In genomic region chr3:87919336-87920108, GRCm38 (mm10) we compare ENCODE assay signal across 1 mouse cellular context.
TF ChIP-seq lines count a peak whose summit lies in the region.

Gene Mrpl24, plus strand, starts transcription at chr3:87919506.

TF ChIP-seq in CH12.LX, 34 proteins besides CTCF, POLR2A, EP300 and RAD21 (continued from another document):
- TF ChIP-seq MEF2A (IDR thresholded peaks at IDR 0.05; ENCODE audit: borderline replicate concordance, low read depth, low read length) (0 out of 2 replicates have a peak, but pooled peaks have one; percentile 27), CHD1 (IDR thresholded peaks at IDR 0.05; ENCODE audit: low read depth, low read length) (no peak), PAX5 (IDR thresholded peaks at IDR 0.05; ENCODE audit: low read length) (no peak), NRF1 (IDR thresholded peaks at IDR 0.05; ENCODE audit: low read depth, low read length) (peak; percentile 67), IRF4 (IDR thresholded peaks at IDR 0.05; ENCODE audit: low read depth, low read length) (peak; percentile 6; the same call in 1 of the 2 replicates), SIN3A (IDR thresholded peaks at IDR 0.05; ENCODE audit: low read length) (peak; percentile 71), SMC3 (IDR thresholded peaks at IDR 0.05; ENCODE audit: low read depth, low read length) (no peak), MAZ (IDR thresholded peaks at IDR 0.05; ENCODE audit: low read depth, low read length) (0 out of 2 replicates have a peak, but pooled peaks have one; percentile 25), E2F4 (IDR thresholded peaks at IDR 0.05; ENCODE audit: insufficient replicate concordance, low read depth, low read length) (peak; percentile 96), MAX (IDR thresholded peaks at IDR 0.05; ENCODE audit: low read length) (peak; percentile 88), MXI1 (IDR thresholded peaks at IDR 0.05; ENCODE audit: low read depth, low read length) (peak; percentile 98), ZNF384 (IDR thresholded peaks at IDR 0.05; ENCODE audit: low read depth, low read length) (no peak; the same call in 1 of the 2 replicates), NELFE (IDR thresholded peaks at IDR 0.05; ENCODE audit: low read depth, low read length) (peak; percentile 73), HCFC1 (IDR thresholded peaks at IDR 0.05; ENCODE audit: low read depth, low read length) (peak; percentile 98), CHD2 (IDR thresholded peaks at IDR 0.05; ENCODE audit: low read length) (no peak; the same call in 1 of the 2 replicates), UBTF (IDR thresholded peaks at IDR 0.05; ENCODE audit: low read depth, low read length) (0 out of 2 replicates have a peak, but pooled peaks have one; percentile 7), JUND (conservative IDR thresholded peaks at IDR 0.05; ENCODE audit: low read depth, low read length) (no peak; the same call in none of the 2 replicates)
